Mouse (Mus musculus) common myeloid progenitor, adult 5-6 weeks (primary cell): ENCODE data around the gene Tpra1. TPM values are rescaled to one million over a fixed set of nuclear protein-coding genes. Genes with fewer than 3 reads are reported as not detected.

Experiments used
- ATAC-seq: replicated peaks from 2 replicates; pipeline ENCODE4 v1.8.0; 2016; ENCODE audit warnings: low read depth, mild to moderate bottlenecking, moderate TSS enrichment, inconsistent platforms; ENCODE audit not compliant: poor library complexity, severe bottlenecking
- total RNA-seq: library from RNA; stranded (forward); fragments of 200-1000, 187-1606 nt; gene quantifications from 2 replicates; pipeline ENCODE4 v1.2.3, GENCODE M21; 2017

Tpra1 gene
- total RNA-seq = 27.9 and 32.5 TPM in 2 replicates

GRCm38 (mm10) chr6:88901947-88902820, at the start of gene Tpra1:
Gene Tpra1 (plus strand): TSS chr6:88902251.
- ATAC-seq = peak; percentile 76

GRCm38 (mm10) chr6:88854509-88854908, 47.5 kb upstream of the Tpra1 start:
- ATAC-seq = no peak

- ATAC-seq = peak; percentile 66
Observed at GRCm38 (mm10) chr6:88855636-88856035, 46.4 kb upstream of the Tpra1 start.

GRCm38 (mm10) chr6:88857249-88857648, 44.8 kb upstream of the Tpra1 start:
- ATAC-seq = no peak

- no peak for ATAC-seq
Observed at GRCm38 (mm10) chr6:88857830-88858229, 44.2 kb upstream of the Tpra1 start.

- ATAC-seq = no peak
Observed at GRCm38 (mm10) chr6:88858341-88858740, 43.7 kb upstream of the Tpra1 start.

- ATAC-seq = peak; percentile 94
Observed at GRCm38 (mm10) chr6:88860914-88861313, 41.1 kb upstream of the Tpra1 start.

- ATAC-seq = no peak
Observed at GRCm38 (mm10) chr6:88865704-88866103, 36.3 kb upstream of the Tpra1 start.

- ATAC-seq = no peak
Observed at GRCm38 (mm10) chr6:88869459-88869858, 32.6 kb upstream of the Tpra1 start.

GRCm38 (mm10) chr6:88870594-88870993, 31.5 kb upstream of the Tpra1 start:
- ATAC-seq = no peak

GRCm38 (mm10) chr6:88871546-88871945, 30.5 kb upstream of the Tpra1 start:
- no peak for ATAC-seq

GRCm38 (mm10) chr6:88872811-88873210, 29.2 kb upstream of the Tpra1 start:
- no peak for ATAC-seq

- 0 out of 2 replicates have a peak, but pooled peaks have one; percentile 19 for ATAC-seq
Observed at GRCm38 (mm10) chr6:88873965-88874867, 27.8 kb upstream of the Tpra1 start.

GRCm38 (mm10) chr6:88874868-88875508, 27.1 kb upstream of the Tpra1 start, which contains the start of gene Podxl2:
Gene Podxl2 (minus strand): TSS chr6:88875044.
- ATAC-seq = peak; percentile 45

GRCm38 (mm10) chr6:88879471-88879870, 22.6 kb upstream of the Tpra1 start:
- ATAC-seq = no peak

GRCm38 (mm10) chr6:88881334-88881733, 20.7 kb upstream of the Tpra1 start:
- ATAC-seq = no peak

- ATAC-seq = no peak
Observed at GRCm38 (mm10) chr6:88884195-88884594, 17.9 kb upstream of the Tpra1 start.

GRCm38 (mm10) chr6:88884690-88885089, 17.4 kb upstream of the Tpra1 start:
- no peak for ATAC-seq

GRCm38 (mm10) chr6:88885644-88886416, 16.2 kb upstream of the Tpra1 start:
- ATAC-seq = no peak
